Mouse (Mus musculus): Measurements from ENCODE around the gene Blm.

- TF ChIP-seq CTCF (conservative IDR thresholded peaks at IDR 0.05; ENCODE audit: low read length) (no peak), POU5F1 (IDR thresholded peaks at IDR 0.05; ENCODE audit: borderline replicate concordance, low read length) (no peak), NANOG (IDR thresholded peaks at IDR 0.05; ENCODE audit: borderline replicate concordance, low read length) (no peak)
These were observed 80.9 kb downstream of the Blm start for GRCm38 (mm10) chr7:80453997-80454396.
